Mouse (Mus musculus) CD8-positive naive resting alpha-beta T cell, adult 2 months (primary cell): Measurements from ENCODE around the gene Pdlim3.

Experiments used
- DNase-seq, 2 experiments: peaks; one replicate each; pipeline ENCODE4 v3.0.0; 2022; ENCODE audit warnings: low read depth in 2 of 2, low spot score in 2 of 2

Pdlim3 gene

DNA sequence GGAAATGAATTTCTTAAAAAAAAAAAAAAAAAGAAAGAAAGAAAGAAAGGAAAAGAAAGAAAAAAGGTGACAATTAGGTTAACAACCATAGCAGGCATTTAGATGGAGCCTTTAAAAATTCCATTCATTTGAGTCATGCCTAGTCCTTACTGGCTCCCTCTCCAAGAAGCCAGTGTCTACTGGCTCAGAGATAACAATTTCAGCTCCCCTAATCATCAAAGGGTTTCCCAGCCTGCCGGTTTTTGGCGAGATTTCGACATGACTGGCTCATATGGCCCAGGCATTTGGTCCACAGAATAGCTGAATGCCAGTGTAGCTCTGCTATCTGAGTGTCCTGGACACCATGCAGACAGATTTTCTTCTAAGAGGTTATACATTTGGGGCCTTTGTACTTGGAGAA, 18.4 kb downstream of the Pdlim3 start:
- DNase-seq: no peak

DNA sequence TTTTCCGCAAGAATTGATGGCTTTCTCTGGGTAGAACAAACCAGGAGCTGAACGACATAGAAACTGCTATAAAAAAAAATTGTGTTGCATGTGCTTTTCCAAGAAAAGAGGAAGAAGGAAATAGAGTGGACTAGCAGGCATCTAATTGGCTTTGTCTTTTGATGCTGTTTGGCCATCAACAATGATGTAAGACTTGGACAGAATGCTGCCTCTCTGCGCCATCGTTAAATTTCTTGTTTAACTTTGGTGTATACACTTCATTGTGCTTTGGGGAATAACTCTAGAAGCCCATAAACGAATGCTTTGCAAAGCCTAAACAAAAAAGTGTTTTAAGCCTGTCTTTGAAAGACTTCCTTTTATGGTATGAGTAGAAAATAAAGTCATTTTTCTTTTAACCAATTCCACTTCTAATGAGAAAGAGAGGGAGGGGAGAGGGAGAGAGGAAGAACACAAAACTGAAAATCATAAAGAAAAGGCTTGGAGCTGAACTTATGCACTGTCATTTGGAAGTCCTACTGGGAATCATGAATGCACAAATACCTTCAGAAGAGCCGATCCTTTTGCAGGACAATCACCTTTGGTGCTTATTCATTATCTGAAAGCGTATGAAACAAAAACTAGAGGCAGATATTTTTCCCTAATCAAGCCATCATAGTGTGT, 20.5 kb downstream of the Pdlim3 start:
- no peak for DNase-seq

DNA sequence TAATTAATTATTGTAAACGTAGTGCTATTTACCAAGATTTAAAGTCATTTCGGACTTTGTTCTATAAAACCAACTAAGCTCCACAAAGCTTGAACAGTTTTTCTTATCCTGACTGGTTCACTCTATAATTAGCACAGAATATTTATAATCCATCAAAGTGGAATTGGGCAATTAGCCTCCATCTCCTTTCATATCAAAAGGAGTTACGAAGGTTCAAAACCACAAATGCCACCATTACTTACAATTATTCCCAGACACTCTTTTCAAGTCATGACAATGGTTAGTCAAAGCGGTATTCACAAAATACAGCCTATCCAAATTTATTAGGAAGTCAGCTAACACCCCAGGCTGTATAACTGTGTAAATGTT, 21.0 kb downstream of the Pdlim3 start:
- DNase-seq: no peak

DNA sequence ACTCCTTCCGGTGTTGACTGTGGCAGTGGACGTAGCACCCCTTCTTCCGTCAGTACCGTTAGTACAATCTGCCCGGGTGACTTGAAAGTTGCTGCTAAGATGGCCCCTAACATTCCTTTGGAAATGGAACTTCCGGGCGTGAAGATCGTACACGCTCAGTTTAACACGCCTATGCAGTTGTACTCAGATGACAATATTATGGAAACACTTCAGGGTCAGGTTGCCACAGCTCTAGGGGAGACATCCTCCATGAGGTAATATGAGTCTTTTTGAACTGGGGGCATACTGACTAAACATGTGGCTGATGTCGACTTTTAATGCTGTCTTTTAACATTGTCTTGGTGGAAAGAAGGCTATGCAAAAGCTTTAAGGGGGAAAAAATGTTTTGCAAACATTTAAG, 28.4 kb downstream of the Pdlim3 start:
- no peak for DNase-seq

DNA sequence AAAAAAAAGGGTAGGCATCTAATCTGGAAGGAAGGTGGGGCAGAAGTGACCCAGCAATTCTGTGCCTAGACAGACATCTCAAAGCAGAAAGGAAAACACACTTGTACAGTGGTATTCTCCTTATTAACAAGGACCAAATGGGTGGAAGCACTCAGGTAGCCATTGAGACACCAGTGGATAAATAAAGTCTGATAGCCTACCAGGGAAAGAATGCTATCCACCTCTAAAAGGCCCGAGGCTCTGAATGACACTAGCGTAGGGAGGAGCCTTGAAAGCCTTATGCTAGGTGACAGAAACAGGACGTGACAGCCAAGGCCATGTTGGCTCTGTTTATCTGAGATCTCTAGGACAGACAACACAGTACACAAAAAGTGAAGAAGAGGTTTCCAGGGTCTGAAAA, 31.2 kb downstream of the Pdlim3 start:
- no peak for DNase-seq

DNA sequence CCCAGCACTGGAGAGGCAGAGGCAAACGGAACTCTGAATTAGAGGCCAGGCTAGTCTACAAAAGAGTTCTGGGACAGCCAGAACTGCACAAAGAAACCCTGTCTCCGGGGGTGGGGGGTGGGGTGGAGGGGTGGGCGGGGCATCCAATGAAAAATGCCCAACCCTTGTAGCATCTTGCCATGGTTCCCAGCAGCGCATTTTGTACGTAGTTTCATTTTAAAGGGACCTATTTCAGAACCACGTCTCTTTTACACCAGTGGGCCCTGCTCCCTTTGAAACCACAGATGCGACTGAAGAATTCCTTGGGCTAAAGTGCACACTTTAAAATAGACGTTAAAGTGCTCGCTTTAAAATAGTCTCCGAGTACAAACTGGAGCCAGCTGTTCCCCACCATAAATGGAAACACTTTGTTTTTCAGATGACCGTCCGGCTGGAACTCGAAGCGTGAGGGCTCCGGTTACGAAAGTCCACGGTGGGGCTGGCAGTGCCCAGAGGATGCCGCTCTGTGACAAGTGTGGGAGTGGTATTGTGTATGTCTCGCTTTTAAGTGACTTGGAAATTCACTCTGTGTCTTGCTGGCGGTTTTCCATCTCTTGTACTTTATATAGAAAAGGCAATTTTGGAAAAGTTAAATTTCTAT, 31.9 kb downstream of the Pdlim3 start:
- DNase-seq: no peak

DNA sequence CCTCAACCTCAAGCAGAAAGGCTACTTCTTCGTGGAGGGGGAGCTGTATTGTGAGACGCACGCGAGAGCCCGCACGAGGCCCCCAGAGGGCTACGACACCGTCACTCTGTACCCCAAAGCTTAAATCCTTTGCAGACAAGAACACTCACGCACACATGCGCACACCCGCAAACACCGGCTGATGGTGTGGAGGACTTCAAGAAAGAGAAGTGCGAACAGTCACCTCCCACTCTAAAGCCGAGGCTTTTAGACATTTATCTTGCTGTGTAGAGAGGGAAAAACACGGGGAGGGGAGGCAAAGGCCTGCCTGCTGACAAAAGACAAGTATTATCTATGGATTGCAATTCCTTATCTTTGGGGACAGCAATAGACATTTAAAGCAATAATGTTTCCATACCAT, 33.6 kb downstream of the Pdlim3 start:
- DNase-seq: no peak

DNA sequence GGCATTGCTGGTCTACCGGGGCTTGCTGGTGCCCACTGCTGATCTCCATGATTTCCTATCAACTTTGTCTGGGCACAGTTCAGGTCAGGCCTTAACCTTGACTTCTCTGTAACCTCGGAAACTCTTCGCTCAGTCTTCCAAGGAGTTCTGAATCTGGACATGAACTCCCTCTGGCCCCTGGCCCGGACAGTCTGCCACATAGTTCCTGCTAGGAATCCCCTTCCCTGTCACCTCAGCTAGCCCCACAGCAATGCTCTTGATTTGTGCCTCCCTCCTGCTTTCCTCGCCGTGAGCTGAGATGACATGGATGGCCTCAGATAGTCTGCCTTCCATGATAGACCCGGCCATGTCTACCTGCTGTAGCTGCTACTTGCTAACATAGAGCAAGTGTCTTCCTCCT, 35.1 kb downstream of the Pdlim3 start:
- DNase-seq: no peak

DNA sequence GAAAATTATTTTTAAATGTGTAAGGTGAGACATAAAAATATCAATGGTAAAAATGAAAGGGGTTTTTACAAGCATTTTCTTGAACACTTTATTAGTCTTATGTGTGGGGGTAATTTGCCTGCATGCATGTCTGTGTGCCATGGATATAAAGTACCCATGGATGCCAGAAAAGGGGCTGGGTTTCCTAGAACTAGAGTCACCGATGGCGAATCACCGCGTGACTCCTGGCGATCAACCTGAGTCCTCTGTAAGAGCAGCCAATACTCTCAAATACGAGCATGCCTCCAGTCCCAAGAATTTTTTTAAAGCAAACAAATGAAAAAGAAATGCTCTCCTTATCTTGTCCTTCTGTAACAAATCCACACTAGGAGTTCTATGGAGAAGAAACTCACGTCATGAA, 36.9 kb downstream of the Pdlim3 start:
- DNase-seq: no peak

DNA sequence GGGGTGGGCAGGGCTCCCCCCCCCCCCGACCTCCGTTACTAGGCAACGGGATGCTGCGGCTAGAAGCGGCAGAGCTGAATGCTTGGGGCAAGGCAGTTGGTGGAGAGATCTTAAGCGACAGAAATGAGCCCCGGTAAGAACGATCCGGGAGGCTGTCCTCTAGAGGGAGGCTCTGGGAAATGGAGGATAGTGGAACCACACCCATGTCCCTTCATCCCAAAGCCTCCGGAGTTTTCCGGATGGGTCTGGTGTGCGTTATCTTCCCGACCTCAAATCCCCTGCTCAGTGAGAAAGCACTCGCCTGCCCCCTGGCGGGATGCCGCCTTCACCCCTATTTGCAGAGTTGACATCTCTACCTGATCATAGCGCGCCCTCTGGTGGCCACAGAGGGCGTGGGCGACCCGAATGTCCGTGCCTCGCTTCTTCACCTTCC, 49.3 kb downstream of the Pdlim3 start, which contains the start of gene Ccdc110:
Ccdc110 (plus strand) TSS at position 38 of the 433 bp plus-strand sequence.
- DNase-seq: peak; percentile 85 to 93

DNA sequence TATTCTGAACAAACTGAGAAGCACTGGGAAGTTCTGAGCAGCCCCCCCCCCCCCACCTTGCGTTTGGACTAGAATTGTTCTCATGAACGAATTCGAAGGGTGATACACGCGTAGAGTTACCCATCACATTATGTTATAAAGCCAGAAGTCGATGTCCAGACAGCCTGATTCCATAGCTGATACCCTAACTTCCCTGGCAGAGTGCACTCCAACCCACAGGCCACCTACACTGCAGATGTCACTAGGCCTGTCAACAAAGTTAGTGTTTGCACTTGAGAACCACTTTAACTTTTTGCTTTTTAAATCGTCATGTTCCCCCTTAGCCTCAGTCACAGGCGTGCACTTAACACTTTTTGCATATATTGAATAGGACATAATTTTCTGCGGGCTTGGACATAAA, 51.7 kb downstream of the Pdlim3 start:
- no peak for DNase-seq

DNA sequence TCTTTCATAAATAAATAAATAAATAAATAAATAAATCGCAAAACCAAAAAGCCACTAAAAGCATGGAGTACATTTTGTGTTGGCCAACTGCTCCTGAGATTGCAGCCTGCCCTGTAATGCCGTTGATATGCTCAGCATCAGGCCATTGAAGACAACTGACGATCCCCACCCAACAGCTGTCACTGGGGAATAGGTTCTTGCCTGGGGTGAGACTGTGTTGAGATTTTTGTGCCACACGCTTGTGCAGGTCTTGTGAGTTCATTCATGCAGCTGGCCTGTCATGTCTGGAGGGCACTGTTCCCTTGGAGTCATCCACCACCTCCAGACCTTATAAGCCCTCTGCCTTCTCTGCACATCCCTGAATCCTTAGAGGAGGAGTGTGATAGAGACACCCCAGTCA, 61.0 kb downstream of the Pdlim3 start:
- no peak for DNase-seq

DNA sequence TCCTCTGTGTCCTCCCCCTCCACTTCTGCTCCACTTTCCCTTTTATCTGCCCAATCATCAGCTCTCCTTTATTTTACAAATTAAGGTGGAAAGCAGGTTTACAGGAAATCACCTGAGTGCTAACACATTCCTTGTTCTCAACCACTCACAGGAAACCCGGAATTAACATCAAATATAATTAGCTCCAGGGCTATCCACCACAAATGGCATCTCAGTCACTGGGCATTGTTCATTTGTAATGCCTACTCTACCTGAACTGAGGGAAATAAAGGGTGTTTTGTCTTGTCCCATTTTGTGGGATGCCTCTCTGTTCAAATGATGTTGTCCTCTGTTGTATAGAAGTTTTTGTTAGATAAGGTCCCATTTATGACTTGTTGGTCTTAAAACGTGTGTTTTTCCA, 65.4 kb downstream of the Pdlim3 start:
- no peak for DNase-seq
